In the genomic region with DNA sequence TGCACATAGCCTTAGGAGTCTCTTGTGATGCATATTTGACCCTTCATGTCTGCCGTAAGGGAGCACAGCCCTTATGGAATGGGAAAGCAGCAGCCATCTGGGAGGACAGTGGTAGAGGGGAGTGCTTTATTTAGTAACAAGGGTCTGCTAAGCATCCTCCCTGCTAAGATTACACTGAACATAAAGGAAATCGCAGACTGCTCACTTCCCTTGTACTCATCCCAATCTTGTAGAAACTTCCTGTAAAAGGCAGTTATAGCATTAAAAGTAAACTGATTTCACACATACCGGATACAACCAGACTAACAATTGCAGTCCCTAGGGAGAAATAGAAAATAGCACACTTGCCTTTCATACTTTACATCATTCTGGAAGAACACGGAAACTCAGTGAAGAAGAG, we compare ENCODE assay signal across 14 mouse cellular contexts. TPM values are rescaled to one million over a fixed set of nuclear protein-coding genes. Genes with fewer than 3 reads are reported as not detected.
DNase-seq lines count a peak whose midpoint lies in the region; ATAC-seq lines count a peak whose summit lies in the region.
"Had no signal": no experiment of that assay in that cellular context is flagged by ENCODE, and none has a peak within 500 bp of the region (broad histone marks: within the 10 kb centered on the region; RNA-seq: fewer than 3 reads in every experiment).

No protein-coding gene starts in this region.

- peak; percentile 74 for ATAC-seq in kidney, embryonic 16.5 days (ENCODE audit: low FRiP score, low TSS enrichment)
- ATAC-seq in neural tube, embryonic 15.5 days (ENCODE audit: low FRiP score) = 0 out of 2 replicates have a peak, but pooled peaks have one; percentile 17
- ATAC-seq in forebrain, embryonic 15.5 days (replicated peaks) = no peak

- peak overlapping the region; percentile 67 for H3K27ac ChIP-seq in heart, embryonic 10.5 days
- H3K27ac ChIP-seq in kidney, embryonic 16.5 days (ENCODE audit: low read length) = peak overlapping the region; percentile 6
- H3K27ac ChIP-seq in neural tube, embryonic 15.5 days (replicated peaks) = no peak overlapping the region
- no peak overlapping the region for H3K27ac ChIP-seq in forebrain, embryonic 15.5 days (replicated peaks)
- H3K27ac ChIP-seq: hindbrain, embryonic 12.5 days; liver, embryonic 15.5 days; midbrain, embryonic 10.5 days had no signal

- H3K27me3 ChIP-seq in heart, embryonic 10.5 days (ENCODE audit: insufficient read depth, poor library complexity, severe bottlenecking) = no peaks in the 10 kb centered on the region
- no peaks in the 10 kb centered on the region for H3K27me3 ChIP-seq in kidney, embryonic 16.5 days (ENCODE audit: insufficient read depth, low read length)
- H3K27me3 ChIP-seq in neural tube, embryonic 15.5 days (replicated peaks) = no peaks in the 10 kb centered on the region
- no peaks in the 10 kb centered on the region for H3K27me3 ChIP-seq in forebrain, embryonic 15.5 days
- H3K27me3 ChIP-seq: hindbrain, embryonic 12.5 days; liver, embryonic 15.5 days had no signal

- H3K4me3 ChIP-seq in heart, embryonic 10.5 days = no peak overlapping the region
- no peak overlapping the region for H3K4me3 ChIP-seq in kidney, embryonic 16.5 days (ENCODE audit: low read length)
- no peak overlapping the region for H3K4me3 ChIP-seq in neural tube, embryonic 15.5 days (replicated peaks)
- H3K4me3 ChIP-seq in forebrain, embryonic 15.5 days = no peak overlapping the region
- H3K4me3 ChIP-seq: hindbrain, embryonic 12.5 days; liver, embryonic 15.5 days; midbrain, embryonic 10.5 days had no signal

- H3K9me3 ChIP-seq in heart, embryonic 10.5 days = no peaks in the 10 kb centered on the region
- no peaks in the 10 kb centered on the region for H3K9me3 ChIP-seq in kidney, embryonic 16.5 days (ENCODE audit: low read length)
- H3K9me3 ChIP-seq in neural tube, embryonic 15.5 days (replicated peaks) = no peaks in the 10 kb centered on the region
- H3K9me3 ChIP-seq in forebrain, embryonic 15.5 days = no peaks in the 10 kb centered on the region
- H3K9me3 ChIP-seq: hindbrain, embryonic 12.5 days; liver, embryonic 15.5 days; midbrain, embryonic 10.5 days had no signal

- no peak overlapping the region for H3K9ac ChIP-seq in kidney, embryonic 16.5 days (replicated peaks; ENCODE audit: low read length)
- H3K9ac ChIP-seq in neural tube, embryonic 15.5 days (replicated peaks) = no peak overlapping the region
- no peak overlapping the region for H3K9ac ChIP-seq in forebrain, embryonic 15.5 days (replicated peaks)
- H3K9ac ChIP-seq: hindbrain, embryonic 12.5 days; liver, embryonic 15.5 days had no signal

- peaks cover 15% of the 10 kb centered on the region for H3K4me1 ChIP-seq in heart, embryonic 10.5 days
- H3K4me1 ChIP-seq in kidney, embryonic 16.5 days (ENCODE audit: insufficient read depth, low read length) = peaks cover 16% of the 10 kb centered on the region
- peaks cover 16% of the 10 kb centered on the region for H3K4me1 ChIP-seq in neural tube, embryonic 15.5 days
- no peaks in the 10 kb centered on the region for H3K4me1 ChIP-seq in forebrain, embryonic 15.5 days
- H3K4me1 ChIP-seq: hindbrain, embryonic 12.5 days had no signal

- DNase-seq in heart, embryonic 10.5 days (ENCODE audit: low spot score) = no peak
- no peak for DNase-seq in heart, postnatal 25 days (ENCODE audit: low spot score)
- no peak for DNase-seq in kidney, postnatal 4 days
- no peak for DNase-seq in neural tube, embryonic 10.5 days (ENCODE audit: extremely low spot score, low spot score)
- DNase-seq in gastrocnemius, postnatal 25 days = no peak
- DNase-seq: cerebellum, postnatal 25 days; gastrocnemius, postnatal 14 days; left cerebral cortex, postnatal 4 days had no signal

- intact Hi-C loops in heart, postnatal 25 days (cut with DNase I) = no loop called here

- H3K4me2 ChIP-seq in kidney, embryonic 16.5 days (replicated peaks; ENCODE audit: low read depth, low read length) = peak overlapping the region; percentile 16; the same call in 1 of the 2 replicates
- peak overlapping the region; percentile 5 for H3K4me2 ChIP-seq in neural tube, embryonic 15.5 days
- H3K4me2 ChIP-seq in forebrain, embryonic 15.5 days (replicated peaks) = no peak overlapping the region
- H3K4me2 ChIP-seq: hindbrain, embryonic 12.5 days; liver, embryonic 15.5 days had no signal

- WGBS in heart, embryonic 10.5 days = 30% methylated on average over 4 of the region's 4 CpGs
- 29% methylated on average over 4 of the region's 4 CpGs for WGBS in kidney, embryonic 16.5 days
- WGBS in neural tube, embryonic 15.5 days = 32% methylated on average over 4 of the region's 4 CpGs
- 72% methylated on average over 4 of the region's 4 CpGs for WGBS in forebrain, embryonic 15.5 days

- H3K36me3 ChIP-seq in heart, embryonic 10.5 days = no peaks in the 10 kb centered on the region
- no peaks in the 10 kb centered on the region for H3K36me3 ChIP-seq in kidney, embryonic 16.5 days (ENCODE audit: insufficient read depth, low read length)
- no peaks in the 10 kb centered on the region for H3K36me3 ChIP-seq in neural tube, embryonic 15.5 days
- H3K36me3 ChIP-seq in forebrain, embryonic 15.5 days = no peaks in the 10 kb centered on the region
- H3K36me3 ChIP-seq: hindbrain, embryonic 12.5 days; liver, embryonic 15.5 days; midbrain, embryonic 10.5 days had no signal

RNA-seq across cellular contexts. Expression of a gene that starts 7.4 kb away (rescaled TPM):
- polyA plus RNA-seq in heart, embryonic 10.5 days (2016; fragmentation: Nextera tagmentation; extraction: Ambion mirVana) = 6.7 and 7.0 TPM in 2 replicates
- total RNA-seq in heart, postnatal 25 days (2021) = 10 to 100 TPM; 17.1 to 17.6 TPM
- 7.6 and 7.7 TPM in 2 replicates for polyA plus RNA-seq in kidney, embryonic 16.5 days (2015; fragmentation: Nextera tagmentation; extraction: Ambion mirVana)
- polyA plus RNA-seq in neural tube, embryonic 15.5 days (2015; fragmentation: Nextera tagmentation; extraction: Ambion mirVana) = 11.2 and 13.3 TPM in 2 replicates
- polyA plus RNA-seq in forebrain, embryonic 15.5 days (2015; fragmentation: Nextera tagmentation; extraction: Ambion mirVana) = 11.6 and 13.1 TPM in 2 replicates
- total RNA-seq in gastrocnemius, postnatal 25 days (2021) = 1 to 10 TPM; 8.3 to 9.0 TPM

Comparison
In these comparisons a context has a peak if more than half of its experiments do, and no peak if none do; other contexts are left out.
1. H3K27ac ChIP-seq: peak in heart, embryonic 10.5 days (single experiment) and kidney, embryonic 16.5 days (single experiment); none in neural tube, embryonic 15.5 days (single experiment) and forebrain, embryonic 15.5 days (single experiment).